Mouse (Mus musculus) heart, postnatal 14 days (tissue): ENCODE measurements at regions not wholly inside any gene's neighbourhood (a gene's known extent, or its start where the extent isn't known, plus 50 kb on each side); places are given as distances from the start of the nearest gene placed in this dataset.

Source experiments
- DNase-seq, 2 experiments: peaks; one replicate each; pipeline ENCODE4 v3.0.0; 2021 to 2022
- intact Hi-C: fragments of 180-260 bp; cut with DNase I; formaldehyde crosslinking; loops from one replicate; pipeline ENCODE4 v1.15.1; 2025

DNA sequence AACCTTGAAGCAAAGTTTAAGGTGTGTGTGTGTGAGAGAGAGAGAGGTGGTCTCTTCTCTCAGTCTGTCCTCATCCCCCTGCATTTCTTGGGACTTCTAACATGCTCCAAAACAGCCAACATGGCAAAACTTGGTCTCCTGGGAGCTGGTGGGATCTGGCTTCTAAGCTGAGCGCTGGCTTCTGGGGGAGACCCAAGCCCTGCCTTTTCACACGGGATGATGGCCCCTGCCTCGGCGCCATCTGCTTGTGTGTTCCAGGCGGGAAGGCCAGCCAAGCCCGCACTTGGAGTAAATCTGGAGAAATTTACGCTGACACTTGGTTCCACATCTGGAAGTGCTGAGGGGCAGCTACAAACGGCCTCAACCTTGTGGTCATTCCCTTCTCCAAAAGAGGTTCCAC is 155.6 kb downstream of the Chic2 start:
- intact Hi-C loops: no loop called here
- DNase-seq: peak; percentile 14 to 28

DNA sequence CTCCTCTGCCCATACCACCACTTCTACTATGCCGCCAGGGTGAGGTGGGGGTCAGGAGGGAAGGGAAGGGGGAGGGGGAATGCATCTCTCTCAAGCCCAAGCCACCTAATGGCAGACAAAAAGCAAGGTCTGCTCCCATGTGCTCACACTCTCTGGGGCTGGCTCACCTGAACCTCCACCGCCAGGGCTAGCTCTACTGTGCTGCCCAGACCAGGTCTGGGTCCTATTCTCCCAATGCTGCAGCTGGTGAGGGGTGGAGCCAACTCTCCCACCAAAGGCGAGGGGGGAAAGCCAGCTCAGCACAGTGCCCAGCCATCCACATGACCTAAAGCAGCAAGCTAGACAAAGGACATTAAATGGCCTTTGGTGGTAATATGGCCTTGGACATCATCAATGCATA is 158.6 kb downstream of the Chic2 start:
- no peak for DNase-seq
- intact Hi-C loops: no loop called here

GRCm38 (mm10) chr5:74882563-74882962 is 162.0 kb downstream of the Chic2 start:
- no peak for DNase-seq
- intact Hi-C loops: no loop called here

GRCm38 (mm10) chr5:74880669-74881226 is 163.8 kb downstream of the Chic2 start:
- intact Hi-C loops: no loop called here
- no peak for DNase-seq

GRCm38 (mm10) chr5:74880048-74880437 is 164.5 kb downstream of the Chic2 start:
- DNase-seq: no peak
- intact Hi-C loops: no loop called here

GRCm38 (mm10) chr5:74879098-74880047 is 165.2 kb downstream of the Chic2 start:
- intact Hi-C loops: no loop called here
- no peak for DNase-seq

DNA sequence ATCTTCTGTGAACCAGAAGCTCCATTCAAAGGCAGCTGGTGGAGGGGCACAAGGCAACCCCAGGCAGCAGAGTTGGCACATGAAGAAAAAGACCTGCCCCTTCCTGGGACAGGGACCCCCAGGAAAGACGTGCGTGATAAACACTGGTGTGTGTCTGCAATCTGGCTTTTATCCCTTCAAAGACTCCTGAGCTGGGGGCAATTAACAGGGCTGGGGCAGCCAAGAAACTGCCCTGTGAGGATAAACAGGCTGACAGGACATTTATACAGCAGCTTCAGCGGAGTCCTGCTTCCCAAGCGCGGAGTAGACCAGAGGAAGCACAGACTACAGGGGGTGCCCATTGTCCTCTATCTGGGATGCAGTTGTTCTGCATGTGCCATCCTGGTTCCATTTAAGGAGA is 167.0 kb downstream of the Chic2 start:
- intact Hi-C loops: no loop called here
- DNase-seq: no peak

DNA sequence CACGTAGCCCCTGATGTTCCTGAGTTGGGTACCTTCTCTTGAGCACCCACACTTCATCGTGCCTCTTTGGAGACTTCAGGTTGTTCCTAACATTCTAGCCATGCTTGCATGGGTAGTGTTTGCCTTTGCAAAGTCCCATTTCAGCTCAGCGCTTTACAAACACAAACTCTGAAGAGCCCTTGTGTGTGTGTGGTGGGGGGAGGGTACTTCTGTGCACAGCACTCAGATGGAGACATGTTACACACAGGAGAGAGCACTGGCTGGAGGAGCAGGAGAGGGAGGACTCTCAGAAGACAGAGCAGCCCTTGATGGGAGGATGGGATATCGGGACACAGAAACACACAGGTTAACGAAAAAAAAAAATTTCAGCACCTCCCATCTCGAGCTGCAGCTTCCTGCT is 167.4 kb downstream of the Chic2 start:
- intact Hi-C loops: no loop called here
- DNase-seq: no peak

- intact Hi-C loops: no loop called here
- peak; percentile 10 to 11 for DNase-seq
Observed at GRCm38 (mm10) chr5:74874691-74875090, 169.9 kb downstream of the Chic2 start.

GRCm38 (mm10) chr5:74870615-74871014 is 167.9 kb upstream of the Lnx1 start:
- intact Hi-C loops: no loop called here
- no peak for DNase-seq

- intact Hi-C loops: no loop called here
- DNase-seq: no peak
Observed at GRCm38 (mm10) chr5:74867113-74867785, 164.5 kb upstream of the Lnx1 start.

DNA sequence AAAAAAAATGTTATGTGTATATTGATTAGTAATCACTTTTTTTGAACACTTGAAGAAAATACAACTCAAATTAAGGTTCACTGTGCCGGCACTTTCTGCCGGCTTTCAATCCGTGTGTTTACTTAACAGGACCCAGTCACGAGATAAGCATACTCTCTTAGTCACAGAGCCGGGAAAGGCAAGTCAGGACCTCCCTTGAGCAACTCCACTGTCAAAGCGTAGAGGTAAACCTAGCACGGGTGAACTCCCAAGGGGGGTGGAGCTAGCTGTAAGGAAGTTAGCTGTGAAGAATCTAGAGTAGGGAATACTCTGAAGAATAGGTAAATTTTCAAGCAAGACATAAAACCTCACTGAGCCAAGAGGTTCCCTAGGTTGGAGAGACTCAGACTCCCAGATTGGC is 164.0 kb upstream of the Lnx1 start:
- no peak for DNase-seq
- intact Hi-C loops: no loop called here

GRCm38 (mm10) chr5:74865446-74865845 is 162.7 kb upstream of the Lnx1 start:
- intact Hi-C loops: no loop called here
- DNase-seq: no peak

DNA sequence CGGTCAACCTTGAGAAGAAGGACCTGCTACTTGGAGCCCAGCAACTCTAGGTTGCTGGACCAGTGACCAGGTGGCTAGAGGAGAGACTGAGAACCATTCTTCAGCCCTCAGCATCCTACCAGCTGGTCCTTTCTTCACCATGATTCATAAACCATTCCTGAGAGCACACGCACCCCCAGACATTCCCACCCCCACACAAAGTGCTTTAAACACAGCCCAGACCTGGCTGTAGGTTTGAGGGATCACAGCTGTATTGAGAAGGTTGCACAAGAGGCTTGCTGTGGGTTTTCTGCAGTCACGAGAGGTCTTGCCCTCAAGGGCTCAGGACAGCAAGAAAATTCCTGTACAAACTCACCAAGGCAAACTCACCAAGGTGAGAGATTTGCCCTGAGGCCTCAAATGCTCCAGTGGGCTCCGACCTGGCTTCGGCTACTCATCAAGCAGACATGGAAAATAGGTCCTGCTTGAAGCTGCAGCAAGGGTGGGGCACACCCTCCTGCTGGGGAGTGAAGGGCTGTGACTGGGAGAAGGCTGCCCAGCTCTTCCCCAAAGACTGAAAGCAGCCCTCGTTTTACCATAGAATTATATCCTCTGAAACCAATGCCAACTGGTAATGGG is 161.9 kb upstream of the Lnx1 start:
- DNase-seq: peak in 1 of 2 experiments; percentile 13
- intact Hi-C loops: no loop called here

GRCm38 (mm10) chr5:74861297-74861696 is 158.6 kb upstream of the Lnx1 start:
- DNase-seq: no peak
- intact Hi-C loops: no loop called here

DNA sequence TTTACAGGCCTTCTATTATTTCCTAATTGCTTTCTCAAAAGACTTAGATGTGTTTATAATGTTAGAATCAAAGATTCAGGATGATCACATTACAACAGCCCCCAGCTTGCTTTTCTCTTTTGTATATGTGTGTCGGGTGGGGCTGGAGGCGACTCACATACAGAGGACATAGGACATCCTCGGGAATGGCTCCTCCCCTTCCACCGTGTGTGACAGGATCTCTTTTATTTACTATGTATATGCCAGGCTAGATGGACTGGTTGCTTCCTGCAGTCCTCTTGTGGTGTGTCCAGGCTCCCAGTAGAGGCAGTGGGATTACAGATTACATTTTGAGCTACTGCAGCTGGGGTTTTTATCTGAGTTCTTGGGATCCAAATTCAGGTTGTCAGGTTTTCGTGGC is 155.1 kb upstream of the Lnx1 start:
- intact Hi-C loops: no loop called here
- no peak for DNase-seq

GRCm38 (mm10) chr5:74857161-74857560 is 154.4 kb upstream of the Lnx1 start:
- no peak for DNase-seq
- intact Hi-C loops: no loop called here

DNA sequence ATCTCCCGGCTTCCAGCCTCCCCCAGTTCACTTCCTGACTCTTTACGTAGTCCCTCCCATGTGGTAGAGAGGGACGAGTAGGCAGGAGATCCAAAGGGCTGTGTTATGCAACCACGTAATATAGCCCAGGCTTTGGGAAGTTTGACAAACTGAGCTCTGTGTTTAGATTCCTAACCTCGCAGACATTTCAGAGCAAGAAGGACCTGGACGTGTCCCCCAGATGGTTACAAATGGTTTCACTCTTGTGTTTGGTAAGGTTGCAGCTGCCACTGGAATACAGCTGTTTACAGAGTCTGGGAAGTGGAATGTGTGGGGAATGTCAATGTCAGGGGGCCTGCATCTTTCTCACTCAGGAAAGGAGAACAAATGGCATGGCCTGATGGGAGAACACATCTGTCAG is 145.1 kb upstream of the Lnx1 start:
- intact Hi-C loops: no loop called here
- no peak for DNase-seq

- intact Hi-C loops: no loop called here
- DNase-seq: no peak
Observed at GRCm38 (mm10) chr5:74846674-74847073, 144.0 kb upstream of the Lnx1 start.

- DNase-seq: no peak
- intact Hi-C loops: no loop called here
Observed at GRCm38 (mm10) chr5:74834401-74834800, 131.7 kb upstream of the Lnx1 start.

- DNase-seq: no peak
- intact Hi-C loops: no loop called here
Observed at GRCm38 (mm10) chr5:74833887-74834286, 131.2 kb upstream of the Lnx1 start.
